Mouse (Mus musculus) kidney, embryonic 14.5 days (tissue): ENCODE results near the gene Ptch2. TPM values are rescaled to one million over a fixed set of nuclear protein-coding genes. Genes with fewer than 3 reads are reported as not detected.

Experiments
- ATAC-seq: fragments of 200-750 bp; cut with Nextera tagmentation; 2 replicates; pipeline ENCODE4 v1.8.0; 2017; ENCODE audit warnings: moderate number of reproducible peaks, mild to moderate bottlenecking, moderate TSS enrichment, moderate library complexity; ENCODE audit not compliant: low FRiP score, low TSS enrichment
- H3K27ac ChIP-seq: fragments of 300-500 bp; sonication (generic); 2 replicates; pipeline ENCODE4 v1.5.1; 2014; ENCODE audit warnings: low read depth, mild to moderate bottlenecking, low read length, moderate library complexity, mixed read lengths
- H3K27me3 ChIP-seq: fragments of 300-500 bp; sonication (generic); 2 replicates; pipeline ENCODE4 v1.6.1; 2014; ENCODE audit warnings: mild to moderate bottlenecking, low read length; ENCODE audit not compliant: control insufficient read depth, insufficient read depth
- H3K36me3 ChIP-seq: fragments of 300-500 bp; sonication (generic); 2 replicates; pipeline ENCODE4 v1.6.1; 2014; ENCODE audit warnings: low read length, mixed read lengths; ENCODE audit not compliant: control insufficient read depth, insufficient read depth
- H3K4me1 ChIP-seq: fragments of 300-500 bp; sonication (generic); 2 replicates; pipeline ENCODE4 v1.6.1; 2014; ENCODE audit warnings: low read length, mixed read lengths; ENCODE audit not compliant: control insufficient read depth, insufficient read depth
- H3K4me2 ChIP-seq: fragments of 300-500 bp; sonication (generic); replicated peaks from 2 replicates; pipeline ENCODE4 v1.6.1; 2014; ENCODE audit warnings: low read depth, mild to moderate bottlenecking, low read length
- H3K4me3 ChIP-seq: fragments of 300-500 bp; sonication (generic); 2 replicates; pipeline ENCODE4 v1.5.1; 2014; ENCODE audit warnings: mild to moderate bottlenecking, low read length
- H3K9ac ChIP-seq: fragments of 300-500 bp; sonication (generic); 2 replicates; pipeline ENCODE4 v1.6.1; 2014; ENCODE audit warnings: low read depth, mild to moderate bottlenecking, low read length, moderate library complexity
- H3K9me3 ChIP-seq: fragments of 300-500 bp; sonication (generic); 2 replicates; pipeline ENCODE4 v1.6.1; 2016; ENCODE audit warnings: low read length; ENCODE audit not compliant: control insufficient read depth
- WGBS: fragments of 180-500 bp; shearing (Covaris S2); extraction: QIAGEN DNeasy Blood & Tissue Kit; methylation state at CpG from one replicate; pipeline ENCODE4 v1.1.7; 2014; 5-methylcytosine and 5-hydroxymethylcytosine counted together
- microRNA-seq: library from miRNA; unstranded; fragments of <30 nt; microRNA quantifications from one replicate; pipeline ENCODE4, GENCODE M21; 2016
- polyA plus RNA-seq: library from polyadenylated mRNA; unstranded; fragments of >200 nt; fragmentation: Nextera tagmentation; extraction: Ambion mirVana; gene quantifications from 2 replicates; pipeline ENCODE4 v1.2.1, GENCODE M21; 2014

Ptch2 gene
- polyA plus RNA-seq, 1 experiment from 2014 or later, result 7.6 TPM

DNA sequence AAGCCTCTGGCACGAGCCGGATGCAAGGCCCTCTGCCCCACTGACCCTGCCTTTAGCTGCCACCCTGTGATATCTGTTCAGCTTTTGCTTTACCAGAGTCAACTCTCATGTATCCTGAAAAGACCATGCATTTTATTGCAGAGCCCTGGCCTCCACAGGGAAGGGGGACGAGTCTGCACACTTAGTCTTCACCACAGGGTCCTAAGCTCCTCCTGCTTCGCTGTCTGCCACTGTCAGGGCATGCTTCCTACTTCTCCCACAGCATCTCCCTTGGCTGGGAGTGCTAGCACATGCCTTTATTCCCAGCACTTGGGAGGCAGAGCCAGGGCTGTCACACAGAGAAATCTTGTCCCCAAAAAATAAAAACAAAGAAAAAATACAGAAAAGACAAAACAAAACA is 65.3 kb downstream of the Ptch2 start:
- peaks cover 73% of the 10 kb centered on the region for H3K36me3 ChIP-seq
- no peaks in the 10 kb centered on the region for H3K4me1 ChIP-seq
- no peak overlapping the region for H3K4me2 ChIP-seq
- no peak overlapping the region for H3K27ac ChIP-seq
- no peaks in the 10 kb centered on the region for H3K27me3 ChIP-seq
- H3K9me3 ChIP-seq, result no peaks in the 10 kb centered on the region
- ATAC-seq, result no peak
- H3K4me3 ChIP-seq, result no peak overlapping the region
- WGBS, result 69% methylated on average over 4 of the region's 4 CpGs
- no peak overlapping the region for H3K9ac ChIP-seq

Small RNA genes lying within 50 kb of the gene (microRNA-seq; reads per million reads assigned to microRNA genes)
- not detected for gene Gm22398

Other genes with a start within 250 kb of the Ptch2 start
- gene Zswim5, start 218.7 kb upstream of the Ptch2 start, polyA plus RNA-seq, result 1.7 and 2.1 TPM in 2 replicates
- 83.9 and 101 TPM in 2 replicates for gene Urod, start 101.7 kb upstream of the Ptch2 start, polyA plus RNA-seq
- 4.5 and 7.6 TPM in 2 replicates for gene Hectd3, start 100.8 kb upstream of the Ptch2 start, polyA plus RNA-seq
- gene Eif2b3, start 76.7 kb upstream of the Ptch2 start, polyA plus RNA-seq, result 52.9 and 53.2 TPM in 2 replicates
- 6.2 TPM in 2 replicates for gene Btbd19, start 29.6 kb downstream of the Ptch2 start, polyA plus RNA-seq
- not detected in 2 replicates for gene Tctex1d4, start 30.7 kb downstream of the Ptch2 start, polyA plus RNA-seq
- 2.4 and 2.9 TPM in 2 replicates for gene Plk3, start 37.9 kb downstream of the Ptch2 start, polyA plus RNA-seq
- 1,419 and 1,934 TPM in 2 replicates for gene Rps8, start 60.2 kb downstream of the Ptch2 start, polyA plus RNA-seq
- 63.8 and 74.6 TPM in 2 replicates for gene Kif2c, start 86.6 kb downstream of the Ptch2 start, polyA plus RNA-seq
- 10.1 and 13.8 TPM in 2 replicates for gene Tmem53, start 155.9 kb downstream of the Ptch2 start, polyA plus RNA-seq
- 0.15 and 0.54 TPM in 2 replicates for gene Armh1, start 156.1 kb downstream of the Ptch2 start, polyA plus RNA-seq